8 mouse cellular contexts compared by ENCODE assay signal in the genomic region with DNA sequence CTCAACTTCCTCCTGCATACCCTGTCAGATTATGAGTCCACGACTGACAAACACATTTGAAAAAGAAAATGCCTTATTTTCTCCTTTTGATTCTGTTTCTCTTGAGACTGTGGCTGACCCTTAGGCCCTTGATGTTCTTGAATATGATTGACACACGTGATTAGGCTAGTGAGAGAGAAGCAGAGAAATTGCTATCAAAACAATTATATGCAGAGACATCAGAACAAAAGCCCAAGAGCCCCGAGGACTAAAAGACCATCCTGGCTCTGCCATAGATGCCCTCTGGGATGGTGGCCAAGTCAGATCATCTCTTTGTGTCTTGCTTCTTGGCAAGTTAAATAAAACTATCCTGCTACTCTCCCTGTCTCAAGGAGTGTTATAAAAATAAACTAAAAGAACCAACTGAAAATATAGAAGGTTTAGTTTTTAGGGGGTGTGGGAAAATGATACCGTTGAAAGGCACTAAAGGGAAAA. TPM values are rescaled to one million over a fixed set of nuclear protein-coding genes. Genes with fewer than 3 reads are reported as not detected.
DNase-seq lines count a peak whose midpoint lies in the region; ATAC-seq lines count a peak whose summit lies in the region.

No protein-coding gene starts in this region.

- no peak for ATAC-seq in heart, embryonic 13.5 days (ENCODE audit: extremely low read depth, insufficient number of reproducible peaks, low FRiP score, low TSS enrichment)
- 0 out of 2 replicates have a peak, but pooled peaks have one; percentile 2 for ATAC-seq in hindbrain, embryonic 13.5 days (ENCODE audit: low FRiP score)
- ATAC-seq in frontal cortex, adult (ENCODE audit: low TSS enrichment) = no peak
- no peak for ATAC-seq in megakaryocyte progenitor cell, adult 5-6 weeks (replicated peaks; ENCODE audit: poor library complexity)

- H3K9ac ChIP-seq in heart, embryonic 13.5 days = peak overlapping the region; percentile 91
- peak overlapping the region; percentile 87 for H3K9ac ChIP-seq in hindbrain, embryonic 13.5 days

- no peaks in the 10 kb centered on the region for H3K9me3 ChIP-seq in heart, embryonic 13.5 days
- no peaks in the 10 kb centered on the region for H3K9me3 ChIP-seq in hindbrain, embryonic 13.5 days

- 49% methylated on average over 4 of the region's 4 CpGs for WGBS in heart, embryonic 13.5 days
- 42% methylated on average over 4 of the region's 4 CpGs for WGBS in hindbrain, embryonic 13.5 days
- 38% methylated on average over 4 of the region's 4 CpGs for WGBS in macrophage (ENCODE audit: missing documents)

- H3K4me3 ChIP-seq in heart, embryonic 13.5 days = peak overlapping the region; percentile 67
- peak overlapping the region; percentile 64 for H3K4me3 ChIP-seq in hindbrain, embryonic 13.5 days
- H3K4me3 ChIP-seq in macrophage (ENCODE audit: inconsistent target) = peak overlapping the region; percentile 34

- H3K27ac ChIP-seq in heart, embryonic 13.5 days (replicated peaks) = peak overlapping the region; percentile 93
- peak overlapping the region; percentile 94 for H3K27ac ChIP-seq in hindbrain, embryonic 13.5 days
- peak overlapping the region; percentile 42 for H3K27ac ChIP-seq in macrophage

- H3K4me2 ChIP-seq in heart, embryonic 13.5 days = peak overlapping the region; percentile 86
- peak overlapping the region; percentile 76 for H3K4me2 ChIP-seq in hindbrain, embryonic 13.5 days

- H3K36me3 ChIP-seq in heart, embryonic 13.5 days = no peaks in the 10 kb centered on the region
- H3K36me3 ChIP-seq in hindbrain, embryonic 13.5 days = no peaks in the 10 kb centered on the region
- H3K36me3 ChIP-seq in macrophage (ENCODE audit: inconsistent target) = no peaks in the 10 kb centered on the region

- DNase-seq in heart, adult 8-10 months (ENCODE audit: low spot score) = no peak
- peak; percentile 50 for DNase-seq in brain, adult 2 months (ENCODE audit: low read depth, low spot score)
- no peak for DNase-seq in T-cell, adult 2 months (ENCODE audit: low spot score)

- H3K79me2 ChIP-seq in macrophage (ENCODE audit: inconsistent target) = no peaks in the 10 kb centered on the region

- H3K4me1 ChIP-seq in heart, embryonic 13.5 days = peaks cover 14% of the 10 kb centered on the region
- peaks cover 16% of the 10 kb centered on the region for H3K4me1 ChIP-seq in hindbrain, embryonic 13.5 days (replicated peaks)

- H3K27me3 ChIP-seq in heart, embryonic 13.5 days (replicated peaks) = no peaks in the 10 kb centered on the region
- H3K27me3 ChIP-seq in hindbrain, embryonic 13.5 days = no peaks in the 10 kb centered on the region

RNA-seq across cellular contexts. Expression of a gene that starts 22.1 kb away (rescaled TPM):
- 29.7 and 31.9 TPM in 2 replicates for polyA plus RNA-seq in heart, embryonic 13.5 days (2015; fragmentation: Nextera tagmentation; extraction: Ambion mirVana)
- 10 to 100 TPM; 27.1 to 32.1 (median 31.6) TPM for total RNA-seq in heart, adult 8-10 months (2022)
- 123 and 141 TPM in 2 replicates for polyA plus RNA-seq in hindbrain, embryonic 13.5 days (2015; fragmentation: Nextera tagmentation; extraction: Ambion mirVana)
- total RNA-seq in macrophage (2018; cell fraction: chromatin; rRNA removed) = 100 to 1,000 TPM in 23 of 26 experiments, 10 to 100 TPM in 3; 87.8 to 255 (median 151) TPM
- 10 to 100 TPM; 30.5 to 67.3 (median 41.6) TPM for total RNA-seq in macrophage (2018; cell fraction: cytosol; rRNA removed)
- 100 to 1,000 TPM in 10 of 26 experiments, 10 to 100 TPM in 16; 31.4 to 179 (median 82.1) TPM for total RNA-seq in macrophage (2018; cell fraction: nucleus; rRNA removed)
- polyA plus RNA-seq in macrophage (2018) = 28.9 to 49.9 TPM (median 29.9 TPM) in 3 replicates
- 89.1 and 105 TPM in 2 replicates for total RNA-seq in megakaryocyte progenitor cell, adult 5-6 weeks (2015)
- total RNA-seq in megakaryocyte progenitor cell, adult 5-6 weeks (2017) = 36.2 and 49.1 TPM in 2 replicates

Comparison
In these comparisons a context has a peak if more than half of its experiments do, and no peak if none do; other contexts are left out.
1. H3K27ac ChIP-seq: peak in every context shown above with its lines; median percentile 94 in hindbrain, embryonic 13.5 days; 93 in heart, embryonic 13.5 days; 42 in macrophage.